Mouse (Mus musculus) MEL-GATA-1-ER (cell line): ENCODE data around the gene Psip1.

Experiments
- DNase-seq: peaks from one replicate; pipeline ENCODE4 v3.0.0-alpha.2; 2012; ENCODE audit warnings: low read depth; ENCODE audit errors: extremely low read depth

Psip1 gene

GRCm38 (mm10) chr4:83418781-83419180, 67.5 kb downstream of the Psip1 start:
- DNase-seq: no peak

GRCm38 (mm10) chr4:83417820-83418186, 68.5 kb downstream of the Psip1 start:
- no peak for DNase-seq

GRCm38 (mm10) chr4:83417160-83417819, 69.0 kb downstream of the Psip1 start, which contains the start of gene Snapc3:
Gene Snapc3 (plus strand): TSS chr4:83417724.
- DNase-seq: peak; percentile 78

- DNase-seq: no peak
Measured at GRCm38 (mm10) chr4:83414241-83414824, 71.9 kb downstream of the Psip1 start.

- no peak for DNase-seq
Measured at GRCm38 (mm10) chr4:83412060-83412459, 74.2 kb downstream of the Psip1 start.

GRCm38 (mm10) chr4:83409867-83410505, 76.3 kb downstream of the Psip1 start:
- no peak for DNase-seq

- peak; percentile 39 for DNase-seq
Measured at GRCm38 (mm10) chr4:83407688-83408087, 78.6 kb downstream of the Psip1 start.
